Mouse (Mus musculus): Measurements from ENCODE around the gene Ugt1a8.
A peak's percentile ranks its signal among the peaks of the same experiment; 100 is the strongest.
"Not testable (repeated sequence)": the region's sequence is repeated elsewhere in the genome, so short reads cannot be mapped to it uniquely, and the experiment has no call there.

Gene Ugt1a8

GRCm38 (mm10) chr1:88087513-88087912 lies at the start of gene Ugt1a8:
Ugt1a8 (plus strand) TSS chr1:88087813.
- no peak for DNase-seq (ENCODE audit: low spot score in 2 of 2)

DNA sequence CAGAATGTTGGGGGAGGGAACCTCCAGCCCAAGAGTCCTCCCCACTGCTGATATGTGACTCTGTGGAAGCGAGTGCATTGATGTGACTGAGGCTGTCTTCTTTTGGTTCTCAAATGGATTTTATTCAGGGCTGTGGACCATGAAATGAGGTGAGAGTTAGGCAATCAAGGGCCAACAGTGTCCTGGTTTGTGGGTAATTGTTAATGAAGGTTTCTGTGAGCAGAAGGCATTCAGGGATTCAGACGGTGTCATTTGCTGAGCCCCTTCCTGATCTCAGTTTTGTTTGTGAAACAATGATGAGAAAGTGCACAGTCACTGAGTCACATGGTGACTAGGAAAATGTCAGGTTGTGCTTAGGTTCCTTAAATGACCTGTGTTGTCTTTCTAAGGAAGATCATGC lies 44.6 kb upstream of the Ugt1a8 start:
- DNase-seq (ENCODE audit: low spot score in 2 of 2), result not testable (repeated sequence)

DNA sequence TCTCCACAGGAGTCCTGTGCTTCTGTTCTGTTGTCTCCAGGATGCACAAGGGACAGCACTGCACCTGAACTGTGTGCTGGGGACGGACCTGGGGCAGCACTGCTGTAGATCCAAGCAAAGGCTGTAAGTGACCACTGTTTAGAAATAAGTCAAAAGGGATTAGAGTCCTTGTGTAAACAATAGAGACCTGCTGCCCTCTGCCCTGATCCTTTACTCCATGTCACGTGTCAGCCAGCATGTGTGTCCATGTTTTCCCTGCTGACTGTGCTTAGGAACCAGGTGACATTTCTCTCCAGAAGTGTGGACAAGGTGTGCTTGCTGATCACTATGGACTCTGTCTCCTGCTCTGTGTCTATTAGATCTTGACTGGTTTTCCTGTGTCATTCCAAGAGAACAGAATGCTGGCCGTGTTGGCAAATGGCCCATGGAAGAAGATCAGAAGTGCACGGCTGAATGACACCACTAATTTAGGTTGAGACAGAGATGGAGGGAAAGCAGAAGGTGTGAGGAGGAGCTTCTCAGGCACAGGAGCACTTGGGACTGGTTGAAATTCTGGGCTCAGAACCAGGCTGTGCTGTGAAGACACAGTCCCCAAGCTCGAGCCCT lies 42.7 kb upstream of the Ugt1a8 start:
- not testable (repeated sequence) for DNase-seq (ENCODE audit: low spot score in 2 of 2)

GRCm38 (mm10) chr1:88047408-88047807 lies 40.2 kb upstream of the Ugt1a8 start:
- not testable (repeated sequence) for DNase-seq (ENCODE audit: low spot score in 2 of 2)

DNA sequence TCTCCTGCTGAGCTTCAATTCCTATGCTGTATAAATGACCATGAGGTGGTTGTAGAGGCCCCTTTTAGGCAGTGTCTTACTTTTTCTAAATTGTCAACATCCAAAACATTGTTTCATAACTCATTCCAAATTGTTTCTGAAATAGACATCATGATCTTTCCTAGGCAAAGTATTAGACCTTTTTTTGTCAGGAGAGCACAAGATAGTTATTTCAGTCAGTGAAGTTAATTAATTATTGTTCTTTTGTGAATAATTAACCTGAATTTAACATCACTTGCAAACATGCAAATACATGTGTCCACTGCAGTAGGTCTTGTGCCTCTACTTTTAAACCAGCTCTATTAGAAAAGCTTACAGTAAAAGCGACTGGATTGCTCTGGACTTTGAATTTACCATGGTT lies 32.5 kb upstream of the Ugt1a8 start, which contains the start of gene Ugt1a10:
Gene Ugt1a10, plus strand, starts transcription at position 301 of the 400 bp plus-strand sequence.
- DNase-seq (ENCODE audit: low spot score in 2 of 2), result no peak

DNA sequence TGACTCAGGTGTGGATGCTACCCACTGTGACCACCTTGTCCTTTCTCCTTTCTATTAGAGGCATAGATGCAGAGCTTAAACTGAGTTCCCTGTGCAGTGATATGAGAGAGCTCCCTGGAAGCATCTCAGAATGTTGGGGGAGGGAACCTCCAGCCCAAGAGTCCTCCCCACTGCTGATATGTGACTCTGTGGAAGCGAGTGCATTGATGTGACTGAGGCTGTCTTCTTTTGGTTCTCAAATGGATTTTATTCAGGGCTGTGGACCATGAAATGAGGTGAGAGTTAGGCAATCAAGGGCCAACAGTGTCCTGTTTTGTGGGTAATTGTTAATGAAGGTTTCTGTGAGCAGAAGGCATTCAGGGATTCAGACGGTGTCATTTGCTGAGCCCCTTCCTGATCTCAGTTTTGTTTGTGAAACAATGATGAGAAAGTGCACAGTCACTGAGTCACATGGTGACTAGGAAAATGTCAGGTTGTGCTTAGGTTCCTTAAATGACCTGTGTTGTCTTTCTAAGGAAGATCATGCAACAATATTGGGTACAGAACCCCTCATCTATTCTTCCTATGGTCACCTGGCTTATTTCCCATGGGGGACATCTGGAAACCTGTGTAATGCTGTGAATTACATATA lies 21.0 kb upstream of the Ugt1a8 start:
- not testable (repeated sequence) for DNase-seq (ENCODE audit: low spot score in 2 of 2)

DNA sequence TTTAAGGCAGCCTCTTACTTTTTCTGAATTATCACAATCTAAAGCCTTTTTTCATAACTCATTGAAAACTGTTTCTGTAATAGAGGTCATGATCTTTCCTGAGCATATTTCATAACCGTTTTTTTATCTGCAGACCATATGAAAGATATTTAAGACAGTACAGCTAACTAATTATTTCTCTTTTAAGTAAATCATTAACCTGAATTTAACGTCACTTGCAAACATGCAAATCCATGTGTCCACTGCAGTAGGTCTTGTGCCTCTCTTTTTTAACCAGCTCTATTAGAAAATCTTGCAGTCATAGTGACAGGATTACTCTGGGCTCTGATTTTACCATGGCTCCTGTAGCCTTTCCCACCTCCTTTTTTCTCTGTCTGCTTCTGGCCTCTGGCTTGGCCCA lies 17.1 kb upstream of the Ugt1a8 start, which contains the start of gene Ugt1a9:
Gene Ugt1a9, plus strand, starts transcription at position 306 of the 400 bp plus-strand sequence.
- no peak for DNase-seq (ENCODE audit: low spot score in 2 of 2)

GRCm38 (mm10) chr1:88070902-88071301 lies 16.7 kb upstream of the Ugt1a8 start:
- DNase-seq (ENCODE audit: low spot score in 2 of 2), result no peak

- DNase-seq (ENCODE audit: low spot score in 2 of 2), result no peak
Measured at GRCm38 (mm10) chr1:88074471-88074870, 13.1 kb upstream of the Ugt1a8 start.

- no peak for DNase-seq (ENCODE audit: low spot score in 2 of 2)
Measured at GRCm38 (mm10) chr1:88077128-88077527, 10.5 kb upstream of the Ugt1a8 start.

- DNase-seq (ENCODE audit: low spot score in 2 of 2), result no peak
Measured at GRCm38 (mm10) chr1:88081670-88082069, 5.9 kb upstream of the Ugt1a8 start.

DNA sequence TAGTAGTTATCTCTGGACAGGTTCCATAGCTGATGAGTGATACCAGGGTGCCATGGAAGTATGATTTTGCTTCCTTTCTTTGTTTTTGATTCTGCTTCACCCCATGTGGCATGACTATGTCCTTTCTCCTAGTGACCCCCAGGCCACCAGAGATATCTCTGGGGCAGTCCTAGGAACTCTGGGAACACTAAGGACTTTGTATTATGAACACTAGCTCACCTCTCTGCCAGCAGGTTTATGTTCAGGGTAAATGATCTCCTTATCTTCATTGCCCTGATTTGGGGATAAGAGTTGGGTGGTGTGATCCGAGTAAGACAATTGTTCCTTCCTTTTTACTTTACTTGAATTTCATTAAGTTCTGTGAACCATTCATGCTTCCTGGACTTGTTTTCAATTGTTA lies 1.5 kb upstream of the Ugt1a8 start:
- DNase-seq (ENCODE audit: low spot score in 2 of 2), result no peak

- no peak for DNase-seq (ENCODE audit: low spot score in 2 of 2)
Measured at GRCm38 (mm10) chr1:88092341-88092740, 4.7 kb downstream of the Ugt1a8 start.

GRCm38 (mm10) chr1:88094270-88094676 lies 6.7 kb downstream of the Ugt1a8 start:
- not testable (repeated sequence) for DNase-seq (ENCODE audit: low spot score in 2 of 2)

DNA sequence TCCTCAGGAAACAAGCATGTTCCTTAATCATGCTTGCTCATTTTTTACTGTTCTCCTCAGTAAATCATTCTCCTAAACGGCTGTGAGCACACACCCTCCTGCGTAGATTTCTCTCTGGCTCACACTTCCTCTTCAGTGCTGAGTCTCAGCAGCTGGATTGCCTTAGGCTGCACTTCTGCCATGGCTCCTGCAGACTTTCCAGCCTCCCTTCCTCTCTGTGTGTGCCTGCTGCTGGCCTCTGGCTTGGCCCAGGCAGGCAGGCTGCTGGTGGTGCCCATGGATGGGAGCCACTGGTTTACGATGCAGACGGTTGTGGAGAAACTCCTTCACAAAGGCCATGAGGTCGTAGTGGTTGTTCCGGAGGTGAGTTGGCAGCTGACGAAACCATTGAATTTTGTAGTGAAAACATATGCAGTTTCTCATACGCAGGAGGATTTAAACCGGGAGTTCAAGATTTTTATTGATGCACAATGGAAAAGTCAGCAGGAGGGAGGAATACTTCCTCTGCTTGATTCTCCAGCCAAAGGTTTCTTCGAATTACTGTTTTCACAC lies 7.4 kb downstream of the Ugt1a8 start, which contains the start of gene Ugt1a7c:
Gene Ugt1a7c, plus strand, starts transcription at position 122 of the 552 bp plus-strand sequence.
- peak in 1 of 2 experiments; percentile 17 for DNase-seq (ENCODE audit: low spot score in 2 of 2)

DNA sequence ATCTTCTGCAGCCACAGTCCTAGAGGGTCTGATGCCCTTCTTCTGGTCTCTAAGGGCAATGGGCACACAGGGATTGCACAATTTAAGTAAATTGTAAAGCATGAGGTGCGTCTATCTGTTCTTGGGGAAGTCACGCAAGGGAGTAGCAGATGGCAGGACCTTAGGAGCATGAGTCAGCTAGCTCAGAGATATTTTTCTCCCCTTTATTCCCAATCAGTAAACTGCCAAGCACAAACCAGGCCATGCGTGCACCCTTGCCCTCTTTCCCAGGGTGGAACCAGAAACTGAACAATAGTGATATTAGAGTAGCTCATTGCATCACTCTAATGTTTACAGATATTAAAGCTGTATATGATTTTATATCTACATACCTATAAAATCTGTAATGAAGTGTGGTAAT lies 10.9 kb downstream of the Ugt1a8 start:
- not testable (repeated sequence) for DNase-seq (ENCODE audit: low spot score in 2 of 2)

- DNase-seq (ENCODE audit: low spot score in 2 of 2), result not testable (repeated sequence)
Measured at GRCm38 (mm10) chr1:88099691-88100090, 12.1 kb downstream of the Ugt1a8 start.

DNA sequence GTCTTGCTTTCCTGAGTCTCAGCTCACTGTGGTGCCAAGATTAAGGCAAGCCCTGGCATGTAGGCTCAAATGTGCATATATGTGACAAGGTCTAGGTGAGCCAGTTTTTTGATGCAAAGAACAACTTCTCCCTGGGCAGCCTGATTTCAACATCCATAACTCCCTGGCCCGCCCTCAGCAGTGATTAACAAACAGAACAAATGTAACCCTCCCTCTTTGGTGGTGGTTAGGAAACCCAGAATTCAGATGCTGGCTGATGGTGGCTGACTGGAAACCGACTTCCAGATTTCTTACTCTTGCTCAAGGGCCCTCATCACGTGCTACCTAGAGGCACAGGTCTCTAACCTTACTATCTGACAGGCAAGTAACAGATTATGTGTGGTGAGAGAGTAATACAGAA lies 15.4 kb downstream of the Ugt1a8 start, which contains the start of gene Ugt1a6b:
Gene Ugt1a6b, plus strand, starts transcription at position 234 of the 400 bp plus-strand sequence.
- not testable (repeated sequence) for DNase-seq (ENCODE audit: low spot score in 2 of 2)

DNA sequence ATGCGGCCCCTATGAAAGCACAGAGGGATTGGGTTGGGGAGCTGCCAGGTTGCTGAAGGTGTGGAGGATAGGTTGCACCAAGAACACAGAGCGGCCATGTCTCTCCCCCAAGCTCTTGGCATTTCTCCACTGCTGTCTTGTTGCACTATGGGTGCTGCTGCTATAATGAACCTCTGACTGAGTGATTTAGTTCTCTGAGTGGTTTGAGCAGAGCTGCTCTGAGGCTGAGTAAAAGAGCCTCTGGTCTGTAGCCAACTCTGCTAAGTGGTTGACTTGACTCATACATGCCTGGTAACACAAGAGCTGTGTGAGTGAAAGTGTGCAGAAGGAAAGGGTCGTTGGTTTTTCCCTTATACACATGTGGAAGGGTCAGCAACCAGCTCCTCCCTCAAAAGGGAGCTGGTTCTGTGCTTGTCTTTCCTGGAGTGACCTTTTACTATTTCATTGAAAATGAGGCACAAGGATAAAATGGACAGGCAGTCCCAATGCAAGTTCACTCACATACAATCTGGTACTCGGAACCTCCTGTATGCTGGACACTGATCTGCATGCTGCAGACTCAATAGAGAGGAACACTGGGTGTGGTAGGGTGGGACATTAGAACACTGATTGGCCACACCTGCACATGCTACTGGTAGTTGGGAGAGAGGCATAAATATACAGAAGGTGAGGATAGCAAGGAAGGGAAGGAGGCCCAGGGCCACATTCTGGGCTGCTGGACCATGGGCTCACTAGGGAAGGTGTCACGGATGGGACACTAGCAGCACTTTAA lies 16.3 kb downstream of the Ugt1a8 start:
- DNase-seq (ENCODE audit: low spot score in 2 of 2), result not testable (repeated sequence)

DNA sequence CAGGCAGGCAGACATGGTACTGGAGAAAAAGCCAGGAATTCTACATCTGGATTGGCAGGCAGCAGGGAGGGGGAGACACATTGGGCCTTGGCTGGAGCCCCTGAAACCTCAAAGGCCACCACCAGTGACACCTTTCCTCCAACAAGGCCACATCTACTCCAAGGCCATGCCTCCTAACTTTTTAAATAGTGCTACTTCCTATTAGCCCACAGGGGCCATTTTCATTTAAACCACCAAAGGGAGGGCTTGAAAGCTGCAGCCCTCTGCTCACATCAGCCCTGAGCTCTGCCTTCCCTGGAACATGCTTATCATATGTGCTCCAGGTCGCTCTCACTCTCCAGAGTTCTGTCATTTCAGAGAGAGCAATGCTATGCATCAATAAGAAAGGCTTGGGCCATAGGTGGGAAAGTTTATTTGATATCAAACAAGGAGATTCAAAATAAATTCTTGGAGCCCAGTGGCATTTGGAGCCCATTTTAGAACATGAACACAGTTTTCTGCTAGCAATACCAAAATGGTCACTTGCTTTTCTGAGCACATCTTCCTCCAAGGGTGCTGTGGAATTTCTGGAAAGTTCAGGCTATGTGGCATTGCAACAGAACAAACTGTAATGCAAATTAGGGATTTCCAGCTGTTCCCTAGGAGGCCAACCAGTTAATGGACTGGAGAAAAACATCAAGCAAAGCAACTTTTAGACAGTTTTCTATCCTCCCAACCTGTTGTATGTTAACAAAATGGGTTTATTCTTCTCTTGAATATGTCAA lies 17.2 kb downstream of the Ugt1a8 start:
- no peak for DNase-seq (ENCODE audit: low spot score in 2 of 2)

- DNase-seq (ENCODE audit: low spot score in 2 of 2), result no peak
Measured at GRCm38 (mm10) chr1:88105656-88106055, 18.0 kb downstream of the Ugt1a8 start.

All from spleen, postnatal 10 days (tissue).